21 mouse cellular contexts compared by ENCODE assay signal in the genomic region with DNA sequence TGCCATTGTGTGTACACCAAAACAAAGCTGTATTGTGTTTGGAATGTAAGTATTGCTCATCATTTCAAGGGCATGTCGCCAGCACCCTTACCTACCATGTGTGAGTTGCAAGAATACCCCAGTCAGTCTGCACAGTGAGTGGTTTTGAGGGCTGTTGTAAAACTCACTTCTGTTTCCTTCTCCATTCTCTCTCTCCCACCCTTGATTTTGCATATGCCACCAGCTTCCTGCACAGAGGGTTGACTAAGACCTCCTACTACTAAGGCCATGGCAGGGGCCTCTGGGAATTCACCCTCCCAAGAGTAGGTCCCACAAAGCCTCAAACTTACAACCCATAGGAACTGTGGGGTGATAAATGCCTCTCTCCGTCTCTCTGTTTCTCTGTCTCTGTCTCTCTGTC. TPM values are rescaled to one million over a fixed set of nuclear protein-coding genes. Genes with fewer than 3 reads are reported as not detected.
DNase-seq lines count a peak whose midpoint lies in the region; ATAC-seq and TF ChIP-seq lines count a peak whose summit lies in the region.
"Had no signal": no experiment of that assay in that cellular context is flagged by ENCODE, and none has a peak within 500 bp of the region (broad histone marks: within the 10 kb centered on the region; RNA-seq: fewer than 3 reads in every experiment).

No protein-coding gene starts in this region.

- peak; percentile 32 to 40; a peak in 1 of 4 replicates for ATAC-seq in hematopoietic stem cell, adult 5-6 weeks (replicated peaks in 1 of 2; ENCODE audit: insufficient read depth in 1 of 2, low FRiP score in 2 of 2, low TSS enrichment in 1 of 2, low read depth in 1 of 2, poor library complexity in 2 of 2, severe bottlenecking in 2 of 2)
- ATAC-seq: forebrain, embryonic 16.5 days had no signal

- no peak for TF ChIP-seq CTCF in gastrocnemius, adult 2 months (IDR thresholded peaks at IDR 0.05)

- H3K27ac ChIP-seq in gastrocnemius, adult 2 months: no peak overlapping the region
- H3K27ac ChIP-seq: embryonic facial prominence, embryonic 13.5 days; forebrain, embryonic 12.5 days; heart, adult 2 months; heart, embryonic 15.5 days; hindbrain, embryonic 10.5 days; hindbrain, embryonic 14.5 days had no signal

- peak; percentile 8 for DNase-seq in gastrocnemius, adult 2 months
- no peak for DNase-seq in gastrocnemius, postnatal 10 days
- DNase-seq in spleen, postnatal 36 days (ENCODE audit: low spot score in 2 of 2): peak; percentile 31 to 39
- no peak for DNase-seq in spleen, postnatal 14 days (ENCODE audit: low spot score in 2 of 2)
- no peak for DNase-seq in testis, postnatal 14 days (ENCODE audit: low spot score)
- no peak for DNase-seq in B cell, adult 2 months
- DNase-seq: adrenal gland, adult 8-10 months; adrenal gland, postnatal 36 days; cerebellum, adult 11 months; cerebellum, adult 8-10 months; cerebellum, postnatal 25 days; gastrocnemius, postnatal 25 days; heart, adult 2 months; heart, postnatal 14 days had no signal

- no peak overlapping the region for H3K4me3 ChIP-seq in gastrocnemius, adult 2 months
- H3K4me3 ChIP-seq: embryonic facial prominence, embryonic 13.5 days; forebrain, embryonic 12.5 days; heart, adult 2 months; heart, embryonic 15.5 days; hindbrain, embryonic 10.5 days had no signal

- intact Hi-C loops in gastrocnemius, adult 2 months (cut with DNase I): no loop called here

RNA-seq across cellular contexts. Expression of a gene that starts 4.0 kb away (rescaled TPM):
- total RNA-seq in gastrocnemius, adult 2 months (2021): 10 to 100 TPM; 24.9 to 30.9 TPM
- 10 to 100 TPM; 18.8 to 22.8 TPM for total RNA-seq in gastrocnemius, postnatal 10 days (2021)
- total RNA-seq in hematopoietic stem cell, adult 5-6 weeks (2017): 15.5 and 16.9 TPM in 2 replicates

RNA-seq across cellular contexts. Expression of a gene that starts 9.1 kb away (rescaled TPM):
- total RNA-seq in gastrocnemius, adult 2 months (2021): 1 to 10 TPM; 2.2 to 3.1 TPM
- 1 to 10 TPM; 3.4 to 4.1 TPM for total RNA-seq in gastrocnemius, postnatal 10 days (2021)
- total RNA-seq in hematopoietic stem cell, adult 5-6 weeks (2017): 1.6 and 4.3 TPM in 2 replicates

Comparison
In these comparisons a context has a peak if more than half of its experiments do, and no peak if none do; other contexts are left out.
1. DNase-seq: peak in gastrocnemius, adult 2 months (single experiment) and spleen, postnatal 36 days (2 of 2); none in gastrocnemius, postnatal 10 days (single experiment), spleen, postnatal 14 days (0 of 2), testis, postnatal 14 days (single experiment) and B cell, adult 2 months (0 of 2).